Mouse (Mus musculus) liver, adult 2 months (tissue): ENCODE measurements around the gene Thap11. TPM values are rescaled to one million over a fixed set of nuclear protein-coding genes. Genes with fewer than 3 reads are reported as not detected.

Experiments used
- DNase-seq: peaks from one replicate; pipeline ENCODE4 v3.0.0-alpha.2; 2011; ENCODE audit warnings: low read depth, low spot score; ENCODE audit errors: extremely low read depth
- H3K27ac ChIP-seq: fragments of 200-500 bp; replicated peaks from 2 replicates; pipeline ENCODE4 v1.5.1; 2012; ENCODE audit warnings: low read depth, mild to moderate bottlenecking, control low read depth, inconsistent platforms, low read length; ENCODE audit not compliant: insufficient read depth
- H3K27me3 ChIP-seq: fragments of 200-500 bp; 2 replicates; pipeline ENCODE4 v1.6.1; 2012; ENCODE audit warnings: mild to moderate bottlenecking, moderate library complexity, low read length, inconsistent platforms; ENCODE audit not compliant: control insufficient read depth, insufficient read depth
- H3K36me3 ChIP-seq: fragments of 200-500 bp; 2 replicates; pipeline ENCODE4 v1.6.1; 2012; ENCODE audit warnings: low read length, inconsistent platforms; ENCODE audit not compliant: control insufficient read depth, insufficient read depth
- H3K4me1 ChIP-seq: fragments of 200-500 bp; 2 replicates; pipeline ENCODE4 v1.6.1; 2011; ENCODE audit warnings: low read length; ENCODE audit not compliant: control insufficient read depth, insufficient read depth
- H3K4me3 ChIP-seq: fragments of 200-500 bp; 2 replicates; pipeline ENCODE4 v1.5.1; 2011; ENCODE audit warnings: low read depth, mild to moderate bottlenecking, control low read depth, low read length, moderate library complexity; ENCODE audit not compliant: insufficient read depth
- H3K79me2 ChIP-seq: fragments of 200-500 bp; 2 replicates; pipeline ENCODE4 v1.6.1; 2012; ENCODE audit warnings: inconsistent platforms, mild to moderate bottlenecking, low read length, moderate library complexity; ENCODE audit not compliant: control insufficient read depth, insufficient read depth
- H3K9ac ChIP-seq: fragments of 200-500 bp; 2 replicates; pipeline ENCODE4 v1.6.1; 2012; ENCODE audit warnings: low read depth, mild to moderate bottlenecking, control low read depth, inconsistent platforms, low read length
- CTCF ChIP-seq: fragments of 200-500 bp; IDR thresholded peaks from 2 replicates; pipeline ENCODE4 v1.5.1; 2011; ENCODE audit warnings: low read depth, low read length, control low read depth
- POLR2A ChIP-seq: fragments of 200-500 bp; IDR thresholded peaks from 2 replicates; pipeline ENCODE4 v1.6.1; 2011; ENCODE audit warnings: low read length, control low read depth; ENCODE audit not compliant: insufficient read depth; ENCODE audit errors: extremely low read depth
- WGBS: fragments of 180-500 bp; shearing (Covaris S2); methylation state at CpG from one replicate; pipeline ENCODE4 v1.1.7; 2018; 5-methylcytosine and 5-hydroxymethylcytosine counted together
- polyA plus RNA-seq: library from polyadenylated mRNA; depleted of rRNA; stranded (reverse); fragments of >200 nt; gene quantifications from 2 replicates; pipeline ENCODE4 v1.2.3, GENCODE M21; 2012; rRNA removed
- total RNA-seq: library from RNA; depleted of rRNA; stranded (reverse); fragments of >200 nt; gene quantifications from 2 replicates; pipeline ENCODE4 v1.2.3, GENCODE M21; 2014; rRNA removed

Gene Thap11
- total RNA-seq (11.3 and 15.6 TPM in 2 replicates), polyA plus RNA-seq (26.9 and 28.5 TPM in 2 replicates)

DNA sequence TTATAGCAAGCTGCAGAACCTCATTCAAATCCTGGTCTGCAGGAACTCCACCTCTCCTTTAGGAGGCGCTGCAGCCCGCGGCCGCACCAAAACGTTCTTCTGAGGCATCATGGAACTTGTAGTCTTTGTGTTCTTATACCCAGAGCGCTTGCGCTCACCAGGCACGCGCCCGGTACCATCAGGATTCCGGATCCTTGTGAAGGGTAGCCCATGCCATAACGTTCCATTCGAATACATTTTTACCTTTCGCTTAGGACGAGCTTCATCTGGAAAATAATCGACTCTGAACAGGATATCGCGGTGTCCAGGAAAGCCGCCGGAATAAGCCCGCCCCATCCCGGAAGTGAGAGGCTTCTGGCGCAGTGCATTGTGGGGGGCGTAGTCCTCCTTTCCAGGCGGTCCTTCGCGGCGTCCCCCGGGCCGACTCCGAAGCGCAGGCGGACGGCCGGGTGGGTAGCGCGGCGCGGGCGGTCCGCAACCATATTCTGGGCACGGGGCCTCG is at the start of gene Thap11:
Gene Thap11 (plus strand): TSS at position 418 of the 502 bp plus-strand sequence.
- Histone ChIP-seq H3K36me3 (no peaks in the 10 kb centered on the region), H3K4me1 (peaks cover 14% of the 10 kb centered on the region), H3K79me2 (peaks cover 12% of the 10 kb centered on the region), H3K27ac (peak within 1 kb of the TSS; percentile 84), H3K27me3 (no peaks in the 10 kb centered on the region), H3K4me3 (peak within 1 kb of the TSS; percentile 79), H3K9ac (peak within 1 kb of the TSS; percentile 81)
- peak; percentile 80 for DNase-seq
- WGBS: under 1% methylated on average over 43 of the region's 43 CpGs
- TF ChIP-seq CTCF (peak; percentile 91), POLR2A (peak; percentile 57; the same call in 1 of the 2 replicates)

DNA sequence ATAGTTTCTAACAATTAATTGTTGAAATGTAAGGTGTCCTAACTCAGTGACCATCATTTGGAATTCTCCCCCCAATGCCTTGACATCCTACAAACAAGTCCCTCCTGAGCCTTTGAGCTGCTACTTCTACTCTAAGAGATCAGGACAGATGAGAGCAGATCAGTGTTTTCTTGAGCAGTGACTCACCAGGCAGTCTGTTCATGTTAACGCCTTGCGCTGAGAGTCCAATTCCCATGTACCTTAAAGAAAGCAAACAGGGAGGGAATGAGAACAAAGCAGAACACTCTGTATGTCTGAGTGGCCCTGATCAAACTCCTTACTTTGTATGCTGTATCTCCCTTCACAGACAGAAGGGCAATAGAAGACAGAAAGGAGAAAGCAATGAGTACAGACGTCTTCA is 49.6 kb upstream of the Thap11 start:
- Histone ChIP-seq H3K9ac (peak overlapping the region; percentile 65), H3K79me2 (peaks cover 24% of the 10 kb centered on the region; the same call in 1 of the 2 replicates), H3K27me3 (no peaks in the 10 kb centered on the region), H3K27ac (peak overlapping the region; percentile 100), H3K4me1 (peaks cover 38% of the 10 kb centered on the region), H3K4me3 (no peak overlapping the region), H3K36me3 (peaks cover 5% of the 10 kb centered on the region)
- no peak for DNase-seq
- 51% methylated on average over 3 of the region's 3 CpGs for WGBS
- TF ChIP-seq POLR2A: no peak
- no peak for TF ChIP-seq CTCF

DNA sequence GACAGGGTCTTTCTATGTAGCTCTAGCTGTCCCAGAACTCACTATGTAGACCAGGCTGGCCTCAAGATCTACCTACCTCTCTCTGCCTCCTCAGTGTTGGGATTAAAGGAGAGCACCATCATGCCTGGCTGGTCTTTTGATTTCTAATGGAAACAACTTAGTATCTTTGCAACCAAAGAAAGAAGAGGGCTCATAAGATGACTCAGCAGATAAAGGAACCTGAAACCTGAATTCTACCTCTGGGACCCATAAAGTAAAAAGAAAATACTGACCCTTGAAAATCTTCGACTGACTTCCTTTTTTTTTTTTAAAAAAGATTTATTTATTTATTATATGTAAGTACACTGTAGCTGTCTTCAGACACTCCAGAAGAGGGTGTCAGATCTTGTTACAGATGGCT is 49.0 kb upstream of the Thap11 start:
- Histone ChIP-seq H3K36me3 (peaks cover 5% of the 10 kb centered on the region), H3K27me3 (no peaks in the 10 kb centered on the region), H3K27ac (peak overlapping the region; percentile 100), H3K79me2 (peaks cover 29% of the 10 kb centered on the region; the same call in 1 of the 2 replicates), H3K4me1 (peaks cover 43% of the 10 kb centered on the region), H3K9ac (peak overlapping the region; percentile 28; the same call in 1 of the 2 replicates), H3K4me3 (no peak overlapping the region)
- WGBS: 73% methylated on average over 1 of the region's 1 CpGs
- no peak for DNase-seq
- no peak for TF ChIP-seq POLR2A

DNA sequence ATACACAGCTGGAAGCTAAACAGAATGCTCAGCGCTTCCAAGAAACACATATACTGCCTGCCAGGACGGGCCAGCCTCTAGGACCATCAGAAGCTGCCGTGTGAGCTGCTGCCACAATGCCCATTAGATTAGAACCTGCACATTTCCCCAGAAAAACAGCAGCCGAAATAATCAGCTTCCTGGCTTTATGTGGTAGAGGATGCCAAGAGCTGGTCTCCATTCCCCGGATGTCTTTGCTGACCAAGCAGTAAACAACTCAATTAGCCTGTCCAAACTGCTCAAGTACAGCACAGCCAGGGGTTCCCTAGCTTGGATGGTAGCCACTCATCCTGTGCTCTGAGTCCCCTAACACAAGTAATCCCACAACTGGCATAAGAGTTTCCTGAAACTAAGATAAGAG is 47.2 kb upstream of the Thap11 start:
- Histone ChIP-seq H3K27ac (peak overlapping the region; percentile 88), H3K4me1 (peaks cover 60% of the 10 kb centered on the region), H3K79me2 (peaks cover 42% of the 10 kb centered on the region; the same call in 1 of the 2 replicates), H3K36me3 (peaks cover 9% of the 10 kb centered on the region), H3K4me3 (no peak overlapping the region), H3K9ac (peak overlapping the region; percentile 57), H3K27me3 (no peaks in the 10 kb centered on the region)
- peak; percentile 69 for DNase-seq
- TF ChIP-seq CTCF (no peak), POLR2A (no peak)
- WGBS: 10% methylated on average over 5 of the region's 5 CpGs

DNA sequence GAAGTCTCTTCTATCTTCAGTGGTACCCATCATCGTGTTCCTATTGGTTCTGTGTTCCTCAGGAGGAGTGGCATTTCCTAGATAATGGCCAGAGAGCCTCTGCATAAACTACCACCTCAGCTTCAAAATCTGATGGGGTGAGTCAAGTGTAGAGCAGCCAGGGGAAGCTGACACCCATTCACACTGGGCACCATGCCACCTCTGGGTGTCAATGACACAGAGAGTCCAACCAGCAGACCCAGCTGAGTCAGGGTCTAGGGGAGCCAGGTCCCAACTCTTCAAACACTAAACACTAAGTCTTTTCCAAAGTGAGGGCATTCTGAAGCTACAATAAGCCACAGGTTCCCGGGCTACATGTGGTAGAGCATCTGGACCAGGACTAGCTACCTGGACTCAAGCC is 46.5 kb upstream of the Thap11 start:
- peak overlapping the region; percentile 50 for H3K9ac ChIP-seq
- TF ChIP-seq POLR2A (no peak), CTCF (no peak)
- peak overlapping the region; percentile 88 for H3K27ac ChIP-seq
- no peak overlapping the region for H3K4me3 ChIP-seq
- 30% methylated on average over 2 of the region's 2 CpGs for WGBS
- H3K36me3 ChIP-seq: peaks cover 9% of the 10 kb centered on the region
- H3K4me1 ChIP-seq: peaks cover 62% of the 10 kb centered on the region
- peak; percentile 89 for DNase-seq
- H3K79me2 ChIP-seq: peaks cover 40% of the 10 kb centered on the region; the same call in 1 of the 2 replicates
- no peaks in the 10 kb centered on the region for H3K27me3 ChIP-seq

DNA sequence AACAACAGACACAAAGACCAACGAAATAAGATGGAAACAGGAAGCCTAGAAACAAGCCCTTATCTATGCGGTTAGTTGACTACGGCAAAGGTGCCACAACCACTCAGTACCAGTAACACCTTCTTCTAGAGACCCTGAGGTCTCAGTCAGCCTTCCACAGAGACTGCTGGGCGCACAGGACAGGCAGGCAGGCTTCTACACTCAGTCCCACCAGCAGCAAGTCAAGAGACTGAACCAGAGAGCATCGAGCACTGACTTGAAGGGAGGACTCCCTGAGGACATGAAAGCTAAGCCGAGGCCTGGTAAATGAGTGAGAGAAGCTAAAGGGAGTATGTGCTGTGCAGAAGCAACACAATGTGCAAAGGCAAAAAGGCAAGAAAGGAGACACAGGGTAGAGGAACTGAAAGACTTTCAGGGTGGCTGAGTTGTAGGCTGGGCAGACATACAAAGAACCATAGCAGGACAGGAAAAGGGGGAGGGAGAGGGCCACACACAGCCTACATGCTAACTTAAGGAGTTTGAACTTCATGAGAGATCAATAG is 44.6 kb upstream of the Thap11 start:
- 86% methylated on average over 6 of the region's 6 CpGs for WGBS
- Histone ChIP-seq H3K79me2 (peaks cover 43% of the 10 kb centered on the region; the same call in 1 of the 2 replicates), H3K9ac (no peak overlapping the region), H3K4me1 (peaks cover 61% of the 10 kb centered on the region), H3K36me3 (peaks cover 10% of the 10 kb centered on the region), H3K27ac (peak overlapping the region; percentile 75), H3K4me3 (no peak overlapping the region), H3K27me3 (no peaks in the 10 kb centered on the region)
- DNase-seq: no peak
- TF ChIP-seq POLR2A (no peak), CTCF (no peak)
